Mouse (Mus musculus): ENCODE data around the gene Fam189a1.

- no peak for TF ChIP-seq CTCF (IDR thresholded peaks at IDR 0.05; ENCODE audit: low read depth, low read length)
- TF ChIP-seq POLR2A (IDR thresholded peaks at IDR 0.05; ENCODE audit: borderline replicate concordance, low read depth, low read length) = no peak
These were observed 205.6 kb downstream of the Fam189a1 start for GRCm38 (mm10) chr7:64950771-64951099.

All from bone marrow macrophage, adult 2 months (primary cell).